Mouse (Mus musculus) inflammation-experienced regulatory T-cells, adult 6 months (primary cell): Measurements from ENCODE around the gene Olfr1288. TPM values are rescaled to one million over a fixed set of nuclear protein-coding genes. Genes with fewer than 3 reads are reported as not detected.

ENCODE experiments used
- ATAC-seq: one replicate; pipeline ENCODE4 v1.8.0; 2017
- polyA plus RNA-seq, 3 experiments: library from polyadenylated mRNA; unstranded; fragments of 100-300 nt; shearing (Covaris generic); gene quantifications; one replicate each; pipeline ENCODE4 v1.2.1; 2017

The Olfr1288 gene
- polyA plus RNA-seq: not detected

- no peak for ATAC-seq
Observed at GRCm38 (mm10) chr2:111473801-111474200, at the start of gene Olfr1288. TSS of gene Olfr1288 (plus strand) at chr2:111474101.

GRCm38 (mm10) chr2:111448842-111449241, 25.1 kb upstream of the Olfr1288 start, which contains the start of gene Olfr1287:
TSS of gene Olfr1287 (plus strand) at chr2:111449142.
- no peak for ATAC-seq

GRCm38 (mm10) chr2:111480519-111480918, 6.6 kb downstream of the Olfr1288 start, which contains the start of gene Olfr1289:
TSS of gene Olfr1289 (plus strand) at chr2:111480819.
- ATAC-seq: no peak

GRCm38 (mm10) chr2:111493729-111494128, 19.8 kb downstream of the Olfr1288 start, which contains the start of gene Olfr1290:
TSS of gene Olfr1290 (minus strand) at chr2:111493829.
- no peak for ATAC-seq

DNA sequence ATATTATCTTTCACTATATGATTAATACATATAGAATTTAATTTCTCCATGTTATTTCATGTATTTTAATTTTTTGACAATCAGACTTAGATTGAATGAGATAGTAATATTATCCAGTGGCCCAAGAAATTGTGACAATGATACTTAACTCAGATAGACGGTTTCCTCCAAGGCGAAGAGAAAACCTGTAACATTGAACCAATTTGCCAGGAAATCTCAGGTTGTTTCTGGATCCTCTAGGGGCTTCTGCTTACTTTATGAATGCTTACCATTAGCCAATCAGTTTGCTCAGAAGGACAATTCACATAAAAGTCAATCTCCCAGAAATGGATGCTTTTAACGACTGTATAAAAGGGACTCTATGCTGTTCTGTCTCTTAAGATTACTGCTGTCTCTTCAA, 23.0 kb downstream of the Olfr1288 start, which contains the start of gene Olfr1291-ps1:
Gene Olfr1291-ps1, plus strand, starts transcription at position 301 of the 400 bp plus-strand sequence.
- ATAC-seq: no peak

GRCm38 (mm10) chr2:111517451-111517850, 43.5 kb downstream of the Olfr1288 start:
- no peak for ATAC-seq

- no peak for ATAC-seq
Observed at GRCm38 (mm10) chr2:111524903-111525302, 51.0 kb downstream of the Olfr1288 start, which contains the start of gene Olfr1293-ps. TSS of gene Olfr1293-ps (plus strand) at chr2:111525203.

Other genes starting within 250 kb of the Olfr1288 start
- gene 4930430A15Rik, start 244.5 kb upstream of the Olfr1288 start, polyA plus RNA-seq: not detected
- not detected for gene Olfr1275, start 238.8 kb upstream of the Olfr1288 start, polyA plus RNA-seq
- gene Olfr1276, start 219.6 kb upstream of the Olfr1288 start, polyA plus RNA-seq: not detected
- not detected for gene Olfr1277, start 200.0 kb upstream of the Olfr1288 start, polyA plus RNA-seq
- gene Olfr1278, start 184.0 kb upstream of the Olfr1288 start, polyA plus RNA-seq: not detected
- gene Olfr1279, start 173.5 kb upstream of the Olfr1288 start, polyA plus RNA-seq: not detected
- not detected for gene Olfr1280, start 160.1 kb upstream of the Olfr1288 start, polyA plus RNA-seq
- gene Olfr1281, start 147.6 kb upstream of the Olfr1288 start, polyA plus RNA-seq: not detected
- not detected for gene Olfr1282, start 138.0 kb upstream of the Olfr1288 start, polyA plus RNA-seq
- not detected for gene Olfr1283, start 107.3 kb upstream of the Olfr1288 start, polyA plus RNA-seq
- gene Olfr1284, start 98.6 kb upstream of the Olfr1288 start, polyA plus RNA-seq: not detected
- gene Olfr1286, start 51.0 kb upstream of the Olfr1288 start, polyA plus RNA-seq: not detected
- not detected for gene Olfr1287, start 25.0 kb upstream of the Olfr1288 start, polyA plus RNA-seq
- not detected for gene Olfr1289, start 6.7 kb downstream of the Olfr1288 start, polyA plus RNA-seq
- not detected for gene Olfr1290, start 19.7 kb downstream of the Olfr1288 start, polyA plus RNA-seq
- under 1 TPM in 1 of 3 experiments, not detected in 2; 0.07 TPM for gene Olfr1291-ps1, start 23.1 kb downstream of the Olfr1288 start, polyA plus RNA-seq
- gene Olfr1293-ps, start 51.1 kb downstream of the Olfr1288 start, polyA plus RNA-seq: not detected
- gene Olfr1294, start 66.2 kb downstream of the Olfr1288 start, polyA plus RNA-seq: not detected
- not detected for gene Olfr1295, start 95.6 kb downstream of the Olfr1288 start, polyA plus RNA-seq
- gene Olfr1297, start 152.4 kb downstream of the Olfr1288 start, polyA plus RNA-seq: not detected
- not detected for gene Olfr1298, start 175.1 kb downstream of the Olfr1288 start, polyA plus RNA-seq
- gene Olfr1299, start 187.3 kb downstream of the Olfr1288 start, polyA plus RNA-seq: not detected